Mouse (Mus musculus) retina, embryonic 14.5 days (tissue): ENCODE measurements around the gene Lipm.
A peak's percentile ranks its signal among the peaks of the same experiment; 100 is the strongest.

Experiments
- DNase-seq: peaks from one replicate; pipeline ENCODE4 v3.0.0-alpha.2; 2015; ENCODE audit warnings: low spot score

The Lipm gene

DNA sequence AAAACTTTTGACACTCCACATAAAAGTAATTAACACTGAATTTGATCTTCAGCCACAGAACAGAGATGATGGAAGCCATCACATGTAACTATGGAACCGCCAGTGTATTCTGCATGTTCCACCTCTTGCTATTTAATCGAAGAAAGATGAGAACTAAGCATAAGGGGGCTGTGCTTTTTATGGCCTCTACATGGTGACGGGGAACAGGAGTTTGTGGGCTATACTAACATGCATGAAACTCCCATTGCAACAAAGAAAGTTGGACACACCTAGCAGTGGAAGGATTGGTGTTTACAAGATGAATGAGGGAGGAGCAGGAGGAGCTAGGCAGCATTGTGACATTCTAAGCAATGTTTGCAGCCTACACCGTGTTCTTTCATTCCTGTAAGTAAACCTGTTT, at the start of gene Lipm:
Gene Lipm, plus strand, starts transcription at position 301 of the 400 bp plus-strand sequence.
- no peak for DNase-seq

DNA sequence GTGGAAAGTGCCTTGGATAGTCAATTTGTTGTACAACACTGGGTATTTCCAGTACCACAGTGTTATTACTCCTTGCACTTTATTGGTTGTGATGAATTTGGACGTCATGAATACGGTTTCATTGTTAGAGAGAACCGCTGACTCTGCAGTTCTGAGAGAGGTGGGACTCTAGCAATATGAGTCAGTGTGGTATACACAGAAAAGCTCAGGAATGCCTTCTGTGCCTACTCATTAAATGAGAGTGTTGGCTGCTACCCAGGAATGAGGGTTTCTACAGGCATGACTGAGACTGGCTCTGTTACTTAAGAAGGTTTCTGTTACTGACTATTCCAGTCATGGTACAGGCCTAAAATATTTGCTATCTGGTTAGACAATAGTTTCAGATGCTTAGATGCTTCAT, 49.2 kb upstream of the Lipm start:
- DNase-seq, result no peak

DNA sequence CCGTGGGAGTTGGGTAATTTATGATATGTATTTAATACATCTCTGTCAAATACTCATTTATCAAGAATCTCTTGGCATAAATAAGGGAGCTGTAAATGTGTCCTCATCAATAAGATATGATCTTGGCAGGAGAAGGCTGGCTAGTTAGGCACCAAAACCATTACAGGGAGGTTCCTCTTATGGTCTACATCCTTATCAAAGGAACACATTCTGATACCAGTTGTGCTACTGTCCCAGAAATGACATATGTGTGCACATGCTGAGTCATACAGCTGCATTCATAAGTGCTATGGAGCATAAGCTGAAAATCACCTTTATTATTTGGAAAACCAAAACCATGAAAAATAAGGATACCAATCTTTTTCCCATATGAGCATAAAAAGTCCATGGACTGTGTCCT, 37.2 kb upstream of the Lipm start:
- no peak for DNase-seq

GRCm38 (mm10) chr19:34064059-34064458, 36.7 kb upstream of the Lipm start:
- DNase-seq, result no peak

DNA sequence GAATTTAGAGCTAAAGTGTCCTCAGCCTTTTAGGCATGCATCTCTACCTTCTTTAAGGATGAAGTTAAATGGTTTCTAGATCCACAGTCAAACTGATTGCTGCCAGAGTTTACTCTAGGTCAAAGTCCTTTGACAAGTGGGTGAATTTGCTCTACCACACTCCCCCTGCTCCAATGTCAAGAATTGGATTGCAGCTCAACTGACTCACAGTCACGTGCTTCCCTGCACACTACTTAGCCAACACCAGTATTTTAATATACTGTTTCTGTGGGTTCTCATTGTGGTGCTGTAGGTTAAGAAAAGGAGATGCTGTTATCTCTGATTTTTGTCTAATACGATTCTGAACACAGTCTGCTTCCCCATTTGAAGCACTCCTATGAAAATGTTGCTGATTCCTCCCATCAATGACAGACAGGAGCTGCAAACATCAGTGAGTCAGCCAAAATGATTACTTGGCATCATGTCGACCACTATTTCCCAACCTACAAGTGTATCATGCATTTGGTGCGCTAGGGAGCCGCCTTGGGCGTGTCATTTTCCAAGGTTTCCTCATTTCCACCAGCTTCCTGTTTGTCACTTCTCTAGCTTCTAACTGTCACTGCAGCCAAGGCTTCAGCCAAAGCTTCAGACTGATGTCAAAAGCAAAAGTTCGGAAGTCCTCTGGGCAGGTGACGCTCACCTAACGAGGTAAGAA, 33.8 kb upstream of the Lipm start, which contains the start of gene Lipn:
Gene Lipn, plus strand, starts transcription at position 580 of the 694 bp plus-strand sequence.
- no peak for DNase-seq

DNA sequence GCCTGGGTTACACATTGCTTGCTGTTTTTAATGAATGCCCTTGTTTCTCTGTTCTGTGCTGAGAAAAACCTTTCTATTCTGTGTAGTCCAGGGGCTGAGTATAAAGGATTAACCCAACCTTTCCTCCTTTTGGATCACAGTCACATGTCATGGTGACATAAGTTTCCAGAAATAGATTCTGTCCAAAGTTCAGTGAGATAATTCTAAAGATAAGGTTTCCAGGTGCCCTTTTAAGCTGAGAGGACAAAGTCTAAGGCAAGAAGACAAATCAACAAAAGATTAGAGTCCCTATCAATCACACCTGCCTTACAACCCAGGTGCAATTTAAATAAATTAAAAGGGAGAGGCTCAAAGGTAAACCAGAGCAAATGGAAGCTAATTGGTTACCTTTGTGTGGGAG, 26.5 kb upstream of the Lipm start:
- DNase-seq, result no peak

DNA sequence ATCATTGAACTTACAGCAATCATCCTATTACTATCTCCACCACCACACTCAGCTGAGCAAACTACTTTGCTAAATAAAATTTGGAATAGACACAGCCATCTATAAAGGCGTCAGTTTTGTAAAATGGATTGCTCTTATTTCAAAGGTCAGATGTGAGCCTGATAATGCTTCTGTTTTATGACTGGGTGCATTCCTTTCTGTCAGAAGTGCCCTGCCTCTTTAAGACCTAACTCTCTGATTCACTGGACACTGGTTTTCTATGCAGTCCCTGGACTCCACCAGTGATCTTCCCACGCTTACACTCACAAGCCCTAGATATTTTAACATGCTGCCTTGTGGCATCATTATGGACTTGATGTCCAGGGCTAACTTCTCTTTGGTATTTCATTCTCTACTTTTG, 22.6 kb upstream of the Lipm start:
- DNase-seq, result no peak

DNA sequence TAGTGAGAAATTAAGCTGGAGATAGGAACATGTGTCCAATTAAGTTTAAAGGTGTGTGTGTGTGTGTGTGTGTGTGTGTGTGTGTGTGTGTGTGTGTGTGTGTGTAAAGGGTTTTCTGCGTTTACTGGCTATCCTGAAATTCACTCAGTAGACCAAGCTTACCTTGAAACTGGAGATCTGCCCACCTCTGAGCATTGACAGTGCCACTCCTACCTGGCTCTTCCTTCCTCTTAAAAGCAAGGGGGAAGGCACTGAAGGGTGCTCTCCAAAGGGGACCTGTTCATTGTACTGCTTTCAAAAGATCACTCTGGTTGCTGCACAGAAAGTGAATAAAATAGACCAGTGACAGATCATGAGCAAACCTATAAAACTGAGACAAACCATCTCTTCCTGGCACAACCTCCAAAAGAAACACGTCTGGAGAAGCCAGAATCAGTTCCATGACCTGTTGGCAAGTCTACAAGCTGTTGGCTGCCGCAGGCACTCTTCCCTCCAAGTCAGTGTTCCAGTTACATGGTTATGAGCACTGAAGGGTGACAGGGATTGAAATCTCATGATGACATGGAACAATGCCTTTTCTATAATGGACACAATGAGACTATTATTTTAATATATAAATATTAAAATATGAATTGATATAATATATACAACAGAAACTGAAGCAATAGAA, 11.6 kb upstream of the Lipm start:
- no peak for DNase-seq

GRCm38 (mm10) chr19:34095381-34095780, 5.4 kb upstream of the Lipm start:
- no peak for DNase-seq

DNA sequence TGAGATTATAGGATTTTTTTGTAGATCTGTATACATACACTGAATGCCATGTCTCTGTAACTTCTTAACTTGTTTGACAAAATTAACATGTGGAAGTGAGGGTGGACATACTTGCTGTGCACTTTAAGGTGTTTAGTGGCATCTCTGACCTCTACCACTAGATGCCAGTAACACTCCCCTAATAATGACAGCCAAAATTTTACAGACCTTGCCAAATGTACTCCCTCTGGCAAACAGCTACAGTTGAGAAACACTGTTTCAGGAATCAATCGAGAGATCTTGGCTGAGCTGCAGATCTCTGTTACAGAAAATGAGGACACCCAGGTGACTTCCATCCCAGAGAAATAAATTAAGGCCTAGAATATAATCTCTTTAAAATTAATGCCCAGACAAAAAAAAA, 4.5 kb upstream of the Lipm start:
- no peak for DNase-seq

- DNase-seq, result no peak
Observed at GRCm38 (mm10) chr19:34101888-34102287, 1.2 kb downstream of the Lipm start.

DNA sequence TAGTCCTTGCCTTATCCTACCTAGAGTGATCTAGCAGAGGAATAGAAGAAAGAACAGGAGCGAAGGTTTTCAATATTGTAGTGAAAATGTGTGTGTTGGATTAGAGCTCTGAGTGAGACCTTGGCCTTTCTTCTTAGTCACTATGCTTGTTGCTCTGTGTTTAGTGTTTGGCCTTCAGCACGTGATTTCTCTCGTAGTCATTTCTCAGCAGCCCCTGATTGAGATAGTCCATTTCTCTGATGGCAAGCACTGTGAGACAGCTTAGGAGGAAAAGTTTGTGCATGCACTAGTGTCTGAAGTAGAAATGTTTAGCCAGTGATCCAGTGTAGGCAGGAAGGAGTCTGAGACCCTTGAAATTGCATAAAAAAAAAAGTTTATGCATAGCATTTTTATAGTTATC, 4.1 kb downstream of the Lipm start:
- no peak for DNase-seq

DNA sequence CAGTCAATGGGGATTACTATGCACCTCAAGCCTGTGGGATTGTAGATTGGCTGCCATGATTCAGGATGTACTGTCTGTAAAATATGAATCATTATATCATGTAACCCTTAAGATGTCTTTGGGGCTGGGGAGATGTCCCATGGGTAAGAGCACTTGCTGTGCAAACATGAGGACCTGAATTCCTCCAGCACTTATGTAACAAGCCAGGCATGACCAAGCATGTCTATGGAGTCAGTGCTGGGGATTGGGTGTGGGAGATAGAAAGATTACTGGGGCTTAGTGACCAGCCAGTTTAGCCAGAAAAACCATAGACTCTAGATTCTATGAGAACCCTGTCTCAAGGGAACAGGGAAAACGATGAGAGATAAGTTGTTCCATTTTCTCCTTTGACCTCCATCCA, 18.4 kb downstream of the Lipm start:
- no peak for DNase-seq

GRCm38 (mm10) chr19:34119653-34120052, 18.9 kb downstream of the Lipm start:
- DNase-seq, result no peak

DNA sequence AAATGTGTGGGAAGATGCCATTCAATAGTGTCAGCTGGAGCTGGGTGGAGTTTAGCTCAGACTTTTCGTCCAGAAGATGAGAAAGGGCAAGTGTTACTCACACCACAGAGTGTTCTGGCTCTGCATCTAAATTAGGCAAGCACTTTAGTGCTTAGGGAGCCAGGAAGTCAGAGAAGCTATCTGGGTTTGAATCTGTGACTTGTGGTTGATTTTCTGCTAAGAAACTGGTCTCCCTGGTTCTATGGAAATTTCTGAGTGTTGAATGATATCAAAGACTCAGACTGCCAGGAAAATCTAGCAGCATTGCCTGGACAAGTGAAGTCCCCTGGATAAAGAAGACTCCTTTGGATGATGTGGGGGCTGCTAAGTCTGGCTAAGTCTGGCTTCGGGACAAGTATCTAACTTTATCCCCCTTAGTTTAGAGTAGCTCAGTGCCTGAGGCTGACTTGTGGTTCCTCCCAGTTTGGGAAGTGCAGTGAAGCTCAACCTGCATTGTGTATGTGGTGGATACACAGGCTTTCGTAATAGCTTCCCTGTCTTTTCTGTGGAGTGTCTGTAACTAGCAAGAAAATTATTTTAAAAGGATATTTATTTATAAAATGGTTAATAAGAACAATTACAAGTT, 19.5 kb downstream of the Lipm start:
- no peak for DNase-seq

- DNase-seq, result no peak
Observed at GRCm38 (mm10) chr19:34138720-34139430, 38.1 kb downstream of the Lipm start.

GRCm38 (mm10) chr19:34139431-34140046, 38.8 kb downstream of the Lipm start:
- DNase-seq, result no peak

- no peak for DNase-seq
Observed at GRCm38 (mm10) chr19:34148421-34148820, 47.7 kb downstream of the Lipm start.

- DNase-seq, result peak; percentile 21
Observed at GRCm38 (mm10) chr19:34151909-34152308, 51.2 kb downstream of the Lipm start.

DNA sequence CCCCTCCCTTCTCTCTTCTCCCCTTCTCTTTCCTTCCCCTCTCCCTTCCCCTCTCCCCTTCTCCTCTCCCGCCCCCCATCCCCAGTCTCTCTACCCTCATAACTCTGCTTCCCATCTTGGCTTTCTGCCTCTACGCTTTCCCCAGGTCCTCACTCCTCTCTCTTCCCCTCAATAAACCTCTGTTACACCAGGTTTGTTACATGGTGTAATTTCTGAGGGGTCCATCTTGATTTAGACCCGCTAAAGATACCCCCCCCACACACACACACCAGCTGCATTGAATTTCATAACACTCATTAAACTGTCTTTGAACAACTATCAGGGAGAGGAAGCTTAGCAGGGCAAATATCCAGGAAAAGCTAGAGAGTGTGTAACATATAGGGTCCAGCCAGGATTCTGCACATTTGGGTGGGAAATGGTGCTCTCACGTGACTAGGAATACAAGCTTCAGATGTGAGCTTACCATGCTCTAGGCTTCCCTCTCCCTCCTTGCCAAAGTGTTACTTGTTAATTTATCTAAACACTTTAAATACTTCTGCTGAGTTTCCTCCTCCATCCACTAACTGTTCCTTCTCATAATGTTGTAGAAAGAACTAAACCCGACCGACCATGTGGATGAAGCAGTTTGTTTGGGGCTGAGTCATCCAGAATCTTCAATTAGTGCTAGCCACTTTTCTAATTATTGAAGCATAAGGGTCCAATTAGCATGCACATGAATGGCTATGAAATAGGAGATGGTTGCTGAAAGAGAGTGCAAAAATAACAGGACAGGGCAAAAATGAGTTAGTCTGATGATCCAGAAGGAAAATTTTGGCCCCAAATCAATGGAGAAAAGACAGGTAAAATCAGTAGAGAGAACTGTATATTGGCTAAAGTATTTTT, 52.8 kb downstream of the Lipm start:
- DNase-seq, result peak; percentile 38

DNA sequence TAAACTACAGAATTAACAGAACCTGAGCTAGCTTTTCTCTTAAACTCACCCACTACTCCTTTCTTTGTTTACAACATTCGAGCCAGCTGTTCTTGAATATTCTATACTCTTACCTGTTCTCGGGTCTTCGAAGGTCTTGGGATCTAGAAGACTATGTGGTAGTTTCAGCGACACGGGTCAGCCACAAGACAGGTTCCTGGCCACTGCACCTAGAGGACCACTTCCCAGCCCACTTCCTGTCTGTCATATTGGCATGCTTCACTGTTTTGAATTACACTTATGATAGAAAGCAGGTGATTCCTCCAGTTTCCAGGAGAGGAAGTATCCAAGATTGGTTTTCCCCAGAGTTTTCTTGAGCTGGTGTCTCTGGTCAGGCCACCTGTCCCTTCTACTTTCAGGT, 62.0 kb downstream of the Lipm start:
- DNase-seq, result no peak
